Mouse (Mus musculus) midbrain, embryonic 11.5 days (tissue): ENCODE measurements around the gene Slc35d2. TPM values are rescaled to one million over a fixed set of nuclear protein-coding genes. Genes with fewer than 3 reads are reported as not detected.

Experiments
- ATAC-seq: fragments of 200-750 bp; cut with Nextera tagmentation; 2 replicates; pipeline ENCODE4 v1.8.0; 2017; ENCODE audit warnings: moderate TSS enrichment, moderate library complexity; ENCODE audit not compliant: low FRiP score
- DNase-seq: peaks from one replicate; pipeline ENCODE4 v3.0.0; 2015; ENCODE audit warnings: low spot score; ENCODE audit errors: missing footprints
- H3K27ac ChIP-seq: fragments of 300-500 bp; sonication (generic); 2 replicates; pipeline ENCODE4 v1.5.1; 2014; ENCODE audit warnings: low read depth, low read length
- H3K27me3 ChIP-seq: fragments of 300-500 bp; sonication (generic); 2 replicates; pipeline ENCODE4 v1.6.1; 2014; ENCODE audit warnings: mild to moderate bottlenecking, low read length, moderate library complexity, mixed read lengths; ENCODE audit not compliant: control insufficient read depth, insufficient read depth
- H3K36me3 ChIP-seq: fragments of 300-500 bp; sonication (generic); 2 replicates; pipeline ENCODE4 v1.6.1; 2014; ENCODE audit warnings: mild to moderate bottlenecking, low read length, moderate library complexity, mixed read lengths; ENCODE audit not compliant: control insufficient read depth, insufficient read depth
- H3K4me1 ChIP-seq: fragments of 300-500 bp; sonication (generic); 2 replicates; pipeline ENCODE4 v1.6.1; 2014; ENCODE audit warnings: low read length; ENCODE audit not compliant: control insufficient read depth, insufficient read depth
- H3K4me2 ChIP-seq: fragments of 300-500 bp; sonication (generic); 2 replicates; pipeline ENCODE4 v1.6.1; 2014; ENCODE audit warnings: mild to moderate bottlenecking, moderate library complexity
- H3K4me3 ChIP-seq: fragments of 300-500 bp; sonication (generic); 2 replicates; pipeline ENCODE4 v1.5.1; 2014; ENCODE audit warnings: low read depth, low read length
- H3K9ac ChIP-seq: fragments of 300-500 bp; sonication (generic); 2 replicates; pipeline ENCODE4 v1.6.1; 2014; ENCODE audit warnings: low read length
- H3K9me3 ChIP-seq: fragments of 300-500 bp; sonication (generic); 2 replicates; pipeline ENCODE4 v1.6.1; 2016; ENCODE audit warnings: low read length; ENCODE audit not compliant: control insufficient read depth
- WGBS: fragments of 180-500 bp; shearing (Covaris S2); extraction: QIAGEN DNeasy Blood & Tissue Kit; methylation state at CpG from one replicate; pipeline ENCODE4 v1.1.7; 2014; 5-methylcytosine and 5-hydroxymethylcytosine counted together
- polyA plus RNA-seq: library from polyadenylated mRNA; unstranded; fragments of >200 nt; fragmentation: Nextera tagmentation; extraction: Ambion mirVana; gene quantifications from 2 replicates; pipeline ENCODE4 v1.2.1, GENCODE M21; 2014

The Slc35d2 gene
- polyA plus RNA-seq: 2.9 and 5.0 TPM in 2 replicates

- ATAC-seq: peak; percentile 83
Observed at GRCm38 (mm10) chr13:64128858-64129615, at the start of gene Slc35d2. Gene Slc35d2 (minus strand): TSS chr13:64129368.

DNA sequence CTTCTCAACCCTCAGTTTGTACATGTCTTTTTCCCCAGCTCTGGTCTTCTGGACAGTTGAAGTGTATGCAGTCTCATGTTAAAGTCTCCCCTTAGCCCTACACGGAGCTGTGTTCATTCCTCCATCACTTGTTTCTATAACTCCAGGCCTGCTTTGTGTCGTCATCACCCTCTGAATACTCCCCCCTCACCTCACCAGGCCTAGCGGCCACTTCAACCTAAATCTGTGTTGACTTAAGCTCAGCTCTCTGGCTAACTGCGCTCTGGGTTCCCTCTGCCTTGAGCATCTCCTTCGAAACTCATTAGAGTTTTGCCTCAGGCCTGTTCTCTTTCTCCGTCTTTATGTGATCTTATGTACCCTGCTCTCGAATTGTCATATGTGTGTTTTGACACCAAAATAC lies 48.8 kb upstream of the Slc35d2 start:
- Histone ChIP-seq H3K27ac (no peak overlapping the region), H3K4me2 (no peak overlapping the region), H3K4me1 (peaks cover 3% of the 10 kb centered on the region; the same call in 1 of the 2 replicates), H3K4me3 (no peak overlapping the region), H3K36me3 (no peaks in the 10 kb centered on the region; the same call in 1 of the 2 replicates), H3K9ac (no peak overlapping the region), H3K9me3 (no peaks in the 10 kb centered on the region), H3K27me3 (no peaks in the 10 kb centered on the region)
- DNase-seq (no peak), ATAC-seq (no peak)
- WGBS: 75% methylated on average over 7 of the region's 7 CpGs

More at GRCm38 (mm10) chr13:64128858-64129615, at the start of gene Slc35d2:
- peak within 1 kb of the TSS; percentile 60 for H3K9ac ChIP-seq
- peak within 1 kb of the TSS; percentile 44 for H3K4me3 ChIP-seq
- no peaks in the 10 kb centered on the region for H3K27me3 ChIP-seq
- H3K4me2 ChIP-seq: peak within 1 kb of the TSS; percentile 78
- no peak within 1 kb of the TSS for H3K27ac ChIP-seq
- 0 out of 2 replicates have a peak, but pooled peaks cover 3% of the 10 kb centered on the region for H3K36me3 ChIP-seq
- peak; percentile 93 for DNase-seq
- H3K9me3 ChIP-seq: no peaks in the 10 kb centered on the region
- 0 out of 2 replicates have a peak, but pooled peaks cover 2% of the 10 kb centered on the region for H3K4me1 ChIP-seq
- 10% methylated on average over 44 of the region's 44 CpGs for WGBS

DNA sequence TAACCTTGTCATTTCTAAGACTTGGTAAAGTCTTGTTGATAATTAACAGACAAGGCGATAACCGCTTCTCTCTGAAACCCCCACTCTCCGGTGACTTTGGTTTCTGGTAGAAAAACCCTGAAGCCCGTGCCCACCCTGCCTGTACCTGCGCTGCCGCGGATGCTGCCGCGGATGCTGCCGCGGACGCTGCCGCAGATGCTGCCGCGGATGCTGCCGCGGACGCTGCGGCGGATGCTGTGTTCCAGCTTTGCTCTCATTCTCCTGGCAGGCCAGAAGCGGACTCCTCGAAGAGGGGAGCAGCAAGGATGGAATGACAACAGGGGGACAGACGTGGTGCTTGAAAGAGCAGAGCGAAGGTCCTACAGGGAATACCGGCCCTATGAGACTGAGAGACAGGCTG lies 40.6 kb upstream of the Slc35d2 start:
- ATAC-seq: no peak
- 97% methylated on average over 25 of the region's 25 CpGs for WGBS
- H3K27me3 ChIP-seq: no peaks in the 10 kb centered on the region
- DNase-seq: no peak
- no peaks in the 10 kb centered on the region for H3K4me1 ChIP-seq
- no peak overlapping the region for H3K4me2 ChIP-seq
- H3K4me3 ChIP-seq: no peak overlapping the region
- H3K36me3 ChIP-seq: peaks cover 16% of the 10 kb centered on the region
- peaks cover 26% of the 10 kb centered on the region for H3K9me3 ChIP-seq
- H3K9ac ChIP-seq: no peak overlapping the region
- no peak overlapping the region for H3K27ac ChIP-seq

DNA sequence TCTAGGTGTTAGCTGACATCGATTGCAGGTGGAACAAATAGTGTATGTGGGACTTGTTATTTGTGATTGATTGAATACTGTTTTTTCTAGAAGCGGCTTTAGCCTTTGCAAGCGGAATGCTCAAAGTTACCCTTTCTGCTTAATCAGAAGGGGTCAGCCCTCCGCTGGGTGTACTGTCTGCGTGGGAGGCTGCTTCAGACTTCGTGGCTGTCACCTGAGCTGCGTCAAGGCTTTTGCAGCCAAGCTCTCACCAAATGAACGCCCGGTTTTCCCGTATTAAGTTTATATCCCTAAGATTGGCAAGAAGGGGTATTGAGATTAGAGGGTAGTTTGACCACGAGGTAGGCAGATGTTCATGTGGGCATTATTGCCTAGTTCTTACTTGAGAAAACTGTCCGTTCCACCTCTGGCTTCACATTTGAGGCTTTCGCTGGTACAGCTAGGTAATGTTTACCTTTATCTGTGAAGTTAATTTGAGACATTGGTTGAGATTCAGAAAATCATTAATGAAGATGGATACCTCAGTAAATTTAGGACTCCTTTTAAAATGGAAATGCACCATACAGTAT lies 34.1 kb upstream of the Slc35d2 start:
- H3K9me3 ChIP-seq: peaks cover 5% of the 10 kb centered on the region; the same call in 1 of the 2 replicates
- peaks cover 10% of the 10 kb centered on the region for H3K4me1 ChIP-seq
- no peak for DNase-seq
- peak overlapping the region; percentile 78 for H3K4me3 ChIP-seq
- 23% methylated on average over 13 of the region's 13 CpGs for WGBS
- H3K36me3 ChIP-seq: no peaks in the 10 kb centered on the region; the same call in 1 of the 2 replicates
- ATAC-seq: no peak
- H3K27ac ChIP-seq: no peak overlapping the region
- peak overlapping the region; percentile 98 for H3K4me2 ChIP-seq
- H3K9ac ChIP-seq: peak overlapping the region; percentile 81; the same call in 1 of the 2 replicates
- peaks cover 9% of the 10 kb centered on the region for H3K27me3 ChIP-seq

- Histone ChIP-seq H3K9me3 (0 out of 2 replicates have a peak, but pooled peaks cover 4% of the 10 kb centered on the region), H3K36me3 (no peaks in the 10 kb centered on the region; the same call in 1 of the 2 replicates), H3K27me3 (peaks cover 9% of the 10 kb centered on the region), H3K9ac (peak overlapping the region; percentile 81), H3K4me2 (peak overlapping the region; percentile 98), H3K4me1 (peaks cover 10% of the 10 kb centered on the region), H3K27ac (no peak overlapping the region), H3K4me3 (peak overlapping the region; percentile 78)
- ATAC-seq: peak; percentile 1; the same call in 1 of the 2 replicates
- WGBS: under 1% methylated on average over 14 of the region's 14 CpGs
- DNase-seq: peak; percentile 94
Observed at GRCm38 (mm10) chr13:64162626-64163025, 33.5 kb upstream of the Slc35d2 start.

- H3K27ac ChIP-seq: peak overlapping the region; percentile 67
- H3K4me2 ChIP-seq: peak overlapping the region; percentile 98
- H3K9me3 ChIP-seq: no peaks in the 10 kb centered on the region
- under 1% methylated on average over 61 of the region's 71 CpGs for WGBS
- peaks cover 9% of the 10 kb centered on the region for H3K27me3 ChIP-seq
- H3K9ac ChIP-seq: peak overlapping the region; percentile 81
- peaks cover 10% of the 10 kb centered on the region for H3K4me1 ChIP-seq
- DNase-seq: no peak
- ATAC-seq: peak; percentile 74
- H3K4me3 ChIP-seq: peak overlapping the region; percentile 78
- no peaks in the 10 kb centered on the region for H3K36me3 ChIP-seq
Observed at GRCm38 (mm10) chr13:64161916-64162611, 32.9 kb upstream of the Slc35d2 start.

DNA sequence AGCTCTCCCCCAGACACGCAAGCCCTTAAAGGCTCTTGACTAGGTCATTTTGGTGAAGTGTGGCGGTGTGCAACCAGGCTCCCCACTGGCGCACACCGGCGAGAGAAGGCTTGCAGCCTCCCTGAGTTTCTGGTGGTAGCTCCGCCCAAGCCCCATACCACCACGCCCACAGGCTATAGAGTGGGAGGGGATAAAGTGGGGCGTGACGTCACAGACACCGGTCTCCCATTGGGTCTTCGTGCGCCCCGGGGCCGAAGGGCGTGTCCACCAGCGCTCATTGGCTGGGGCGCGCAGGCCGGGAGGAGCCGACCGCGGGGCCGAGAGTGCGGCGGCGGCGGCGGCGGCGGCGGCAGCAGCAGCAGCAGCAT lies 32.4 kb upstream of the Slc35d2 start, which contains the start of gene Habp4:
Habp4 (plus strand) TSS at position 277 of the 368 bp plus-strand sequence.
- peak; percentile 100 for DNase-seq
- H3K36me3 ChIP-seq: no peaks in the 10 kb centered on the region
- H3K4me3 ChIP-seq: peak within 1 kb of the TSS; percentile 78
- peak; percentile 99 for ATAC-seq
- peaks cover 9% of the 10 kb centered on the region for H3K27me3 ChIP-seq
- H3K4me1 ChIP-seq: peaks cover 10% of the 10 kb centered on the region
- H3K27ac ChIP-seq: peak within 1 kb of the TSS; percentile 67
- 1% methylated on average over 23 of the region's 31 CpGs for WGBS
- H3K9me3 ChIP-seq: no peaks in the 10 kb centered on the region
- peak within 1 kb of the TSS; percentile 98 for H3K4me2 ChIP-seq
- peak within 1 kb of the TSS; percentile 81 for H3K9ac ChIP-seq

GRCm38 (mm10) chr13:64156966-64157365 lies 27.8 kb upstream of the Slc35d2 start:
- DNase-seq: no peak
- Histone ChIP-seq H3K9ac (no peak overlapping the region), H3K27me3 (no peaks in the 10 kb centered on the region), H3K27ac (no peak overlapping the region), H3K4me2 (no peak overlapping the region), H3K9me3 (no peaks in the 10 kb centered on the region), H3K36me3 (no peaks in the 10 kb centered on the region), H3K4me1 (peaks cover 3% of the 10 kb centered on the region), H3K4me3 (no peak overlapping the region)
- ATAC-seq: no peak
